Mouse (Mus musculus) embryo, embryonic 9.5 days (tissue): ENCODE measurements around the gene Drd4.

Experiments used
- DNase-seq: peaks from one replicate; pipeline ENCODE4 v3.0.0-alpha.2; 2017; ENCODE audit errors: extremely low spot score

Gene Drd4

DNA sequence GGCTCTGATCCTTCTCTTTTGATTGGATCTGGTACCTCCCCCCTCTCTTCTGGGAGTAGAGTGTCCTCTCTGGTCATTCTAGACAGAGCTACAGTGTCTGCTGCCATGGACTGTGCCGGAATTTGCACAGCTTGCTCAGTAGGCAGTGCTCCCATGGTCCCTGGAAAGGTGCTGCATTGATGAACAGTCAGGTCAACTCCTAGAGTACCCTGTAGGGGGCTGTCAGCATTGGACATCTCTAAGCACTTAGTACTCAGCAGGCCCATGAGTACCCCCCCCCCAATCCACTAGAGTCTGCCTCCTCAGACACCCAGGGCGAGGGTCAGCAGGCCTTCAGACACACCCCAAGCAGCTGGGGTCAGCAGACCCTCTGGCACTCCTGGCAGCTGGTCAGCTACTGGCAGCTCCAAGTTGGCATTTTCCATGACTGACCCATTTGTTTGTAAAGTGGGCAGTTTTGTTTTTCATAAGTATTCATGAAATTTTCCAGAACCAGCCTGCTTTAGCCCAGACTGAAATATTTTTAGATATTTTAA lies 43.3 kb downstream of the Drd4 start:
- DNase-seq, result no peak

DNA sequence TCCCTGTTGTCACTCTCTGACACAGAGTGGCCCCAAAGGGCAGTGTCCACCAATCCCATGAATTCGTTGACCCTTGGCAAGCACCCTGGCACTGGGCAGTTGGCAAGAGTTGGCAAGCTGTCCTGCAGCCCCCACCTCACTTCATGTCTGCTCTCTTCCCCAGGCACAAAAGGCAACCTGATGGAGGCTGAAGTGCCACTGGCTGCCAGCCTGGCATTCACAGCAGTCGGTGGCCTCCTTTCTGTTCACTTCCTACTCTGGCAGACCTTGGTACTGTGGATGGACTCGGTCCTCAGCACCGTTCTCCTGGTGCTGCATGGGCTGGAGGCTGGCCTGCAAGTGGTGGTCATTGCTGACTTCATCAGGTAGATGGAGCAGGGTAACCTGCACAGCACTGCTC lies 43.9 kb downstream of the Drd4 start:
- no peak for DNase-seq

DNA sequence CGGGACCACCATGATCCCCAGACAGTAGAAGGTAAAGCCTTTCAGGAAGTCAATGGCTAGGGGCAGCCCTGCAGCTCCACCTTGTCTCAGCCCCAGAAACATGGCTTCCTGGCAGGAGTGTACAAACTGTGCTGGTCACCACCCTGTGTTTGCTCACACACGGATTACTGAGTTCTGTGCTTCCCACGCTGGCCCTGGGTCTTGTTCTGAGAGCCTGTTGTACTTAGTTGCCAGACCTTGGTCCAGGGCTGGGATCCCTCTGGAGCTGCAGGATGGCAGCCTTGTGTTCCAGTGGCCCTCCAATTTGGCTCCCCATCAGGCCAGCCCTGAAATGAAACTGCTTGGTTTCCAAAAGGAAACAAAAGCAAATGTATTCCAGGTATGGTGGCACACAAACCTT lies 44.5 kb downstream of the Drd4 start:
- DNase-seq, result no peak

DNA sequence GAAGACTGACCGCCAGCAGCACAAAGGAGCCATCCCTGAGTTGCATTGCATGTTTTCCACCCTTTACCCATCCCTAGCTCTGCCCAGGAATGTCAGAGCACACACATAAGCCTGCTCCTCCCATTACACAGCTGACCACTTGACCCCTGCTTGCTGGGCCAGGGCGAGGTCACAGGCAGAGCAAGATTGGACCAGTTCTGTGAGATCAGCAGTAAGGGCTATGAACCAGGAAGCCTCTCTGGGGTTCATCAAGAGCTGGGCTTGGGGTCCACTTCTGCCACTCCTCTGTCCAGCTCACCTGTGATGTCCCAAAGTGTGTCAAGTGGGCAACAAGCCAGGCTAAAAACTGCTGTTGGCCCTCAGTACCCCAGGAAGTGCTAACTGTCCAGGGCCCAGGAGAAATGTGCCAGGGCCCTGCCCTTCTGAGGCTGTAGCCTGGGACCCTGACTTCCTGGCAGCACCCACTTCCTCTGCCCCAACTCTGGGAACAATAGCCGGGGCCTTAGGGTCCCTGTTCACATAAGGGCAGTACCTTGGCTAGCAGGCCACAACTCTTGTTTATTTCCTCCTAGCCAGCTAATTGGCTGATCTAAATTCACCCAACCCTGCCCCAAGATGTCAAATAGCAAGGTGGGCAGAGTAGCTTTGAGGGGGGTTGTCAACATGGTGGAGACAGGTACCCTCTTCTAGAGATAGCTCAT lies 46.1 kb downstream of the Drd4 start:
- peak; percentile 11 for DNase-seq

DNA sequence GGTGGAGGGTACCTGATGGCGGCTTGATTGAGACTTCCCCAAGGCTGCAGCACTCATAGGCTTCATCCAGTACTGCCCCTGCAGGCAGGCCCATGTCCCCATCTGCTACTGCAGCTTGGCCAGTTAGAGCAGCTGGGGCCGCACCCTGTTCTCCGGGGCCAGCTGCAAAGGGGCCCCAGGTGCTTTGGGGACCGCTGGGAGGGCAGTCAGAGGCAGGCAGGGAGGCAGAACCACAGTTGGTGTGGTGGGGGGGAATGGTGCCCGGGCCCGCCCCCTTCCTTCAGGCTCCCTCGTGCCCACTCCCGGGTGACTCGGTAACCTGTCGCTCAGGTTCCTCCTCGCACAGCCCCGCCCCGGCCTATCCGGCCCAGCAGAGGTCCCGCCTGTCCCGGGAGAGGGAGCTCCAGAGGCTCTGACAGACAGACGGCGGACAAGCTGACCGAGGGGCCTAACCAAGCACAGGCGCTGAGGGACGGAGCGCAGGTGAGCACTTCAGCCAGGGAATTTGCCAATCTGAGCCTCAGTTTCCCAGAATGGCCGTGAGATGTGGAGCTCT lies 46.8 kb downstream of the Drd4 start, which contains the start of gene Eps8l2:
Gene Eps8l2 (plus strand): TSS at position 305 of the 556 bp plus-strand sequence.
- DNase-seq, result peak; percentile 37

DNA sequence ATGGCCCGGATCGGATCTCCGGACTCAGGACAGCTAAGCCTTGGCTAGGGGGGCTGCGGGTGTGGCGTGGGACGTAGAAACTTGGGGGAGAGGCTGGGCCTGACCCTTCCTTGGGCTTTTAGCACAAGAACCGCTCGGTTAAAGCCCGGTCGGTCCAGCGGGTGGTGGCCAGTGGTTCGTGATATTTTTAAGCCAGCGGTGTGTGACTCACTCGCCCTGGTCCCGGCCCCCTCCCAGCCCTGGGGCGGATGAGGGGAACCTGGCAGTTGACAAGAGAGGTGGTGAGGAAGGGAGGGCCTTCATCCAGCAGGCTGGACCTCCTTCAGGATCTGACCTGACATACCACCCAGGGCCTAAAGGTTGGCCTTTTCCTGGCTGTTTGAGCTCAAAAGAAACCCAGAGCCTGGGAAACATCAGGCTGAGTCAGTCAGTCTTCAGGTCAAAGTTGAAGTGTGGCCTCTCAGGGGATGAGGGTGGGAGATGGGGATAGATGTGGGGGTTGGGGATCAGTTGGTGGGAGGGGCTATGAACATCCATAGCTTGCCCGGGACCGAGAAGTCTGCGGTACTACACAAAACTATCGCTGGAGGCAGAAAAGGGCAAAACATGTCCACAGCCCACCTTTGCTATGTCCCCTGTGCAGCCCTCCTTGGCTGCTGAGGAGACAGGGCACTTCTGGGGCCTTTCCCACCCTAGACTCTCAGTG lies 47.6 kb downstream of the Drd4 start:
- no peak for DNase-seq

DNA sequence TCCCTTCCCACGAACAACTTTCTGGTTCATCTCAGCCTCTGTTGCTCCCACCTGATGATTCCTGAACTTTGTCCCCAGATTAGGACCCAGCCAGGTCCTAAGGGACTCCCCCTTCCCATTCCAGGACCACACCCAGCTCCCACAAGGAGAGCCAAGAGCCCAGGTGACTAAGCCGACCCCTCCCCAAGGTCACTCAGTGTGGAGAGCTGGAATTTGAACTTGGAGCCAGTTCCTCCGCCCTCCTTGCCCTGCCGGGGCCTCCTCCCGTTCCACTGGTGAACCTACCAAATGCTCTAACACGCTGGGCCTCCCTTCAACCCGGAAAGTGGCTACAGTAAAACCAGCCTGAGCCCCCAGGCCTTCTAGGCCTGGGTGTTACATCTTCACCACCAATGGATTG lies 48.2 kb downstream of the Drd4 start:
- DNase-seq, result no peak

DNA sequence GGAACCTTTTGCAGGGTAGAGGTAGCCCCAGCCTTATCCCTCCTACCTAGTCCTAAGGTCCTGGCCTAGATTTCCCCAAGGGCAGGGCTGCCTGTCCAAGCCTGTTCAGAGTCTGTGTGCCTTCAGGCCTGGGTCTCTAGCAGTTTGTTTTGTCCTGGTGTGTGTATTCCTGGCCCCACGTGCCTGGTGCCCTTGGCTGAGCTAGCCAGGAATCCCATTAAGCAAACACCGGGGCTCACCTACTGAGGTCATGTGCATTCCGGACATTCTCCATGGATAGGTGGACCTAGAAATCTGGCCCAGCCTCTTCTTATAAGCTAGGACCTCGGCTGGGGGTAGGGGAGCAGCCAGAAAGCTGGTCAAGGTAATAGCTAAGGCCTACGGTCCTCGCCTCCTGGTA lies 48.7 kb downstream of the Drd4 start:
- DNase-seq, result no peak

DNA sequence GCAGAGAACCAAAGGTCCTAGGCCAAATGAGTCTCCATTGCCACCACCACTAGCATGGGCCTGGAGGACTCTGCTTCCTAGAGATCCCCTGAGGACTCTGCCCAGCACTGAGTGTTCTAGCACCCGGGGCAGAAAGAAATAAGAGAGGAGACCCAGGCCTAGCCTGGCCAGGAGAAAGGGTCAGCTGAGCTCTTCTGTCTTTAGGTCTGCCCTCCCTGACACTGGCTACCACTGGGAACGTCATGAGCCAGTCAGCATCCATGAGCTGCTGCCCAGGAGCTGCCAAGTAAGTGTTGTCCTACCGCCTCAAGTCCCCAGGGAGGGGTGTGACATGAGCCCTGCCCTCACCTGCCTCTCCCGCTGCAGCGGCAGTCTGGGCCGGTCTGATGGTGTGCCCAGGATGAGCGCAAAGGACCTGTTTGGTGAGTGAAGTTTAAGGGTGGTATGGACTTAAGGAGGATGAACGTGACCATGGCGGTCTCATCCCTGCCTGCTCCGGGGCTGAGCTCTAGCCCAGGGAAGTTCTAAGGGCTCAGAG lies 50.0 kb downstream of the Drd4 start:
- no peak for DNase-seq

DNA sequence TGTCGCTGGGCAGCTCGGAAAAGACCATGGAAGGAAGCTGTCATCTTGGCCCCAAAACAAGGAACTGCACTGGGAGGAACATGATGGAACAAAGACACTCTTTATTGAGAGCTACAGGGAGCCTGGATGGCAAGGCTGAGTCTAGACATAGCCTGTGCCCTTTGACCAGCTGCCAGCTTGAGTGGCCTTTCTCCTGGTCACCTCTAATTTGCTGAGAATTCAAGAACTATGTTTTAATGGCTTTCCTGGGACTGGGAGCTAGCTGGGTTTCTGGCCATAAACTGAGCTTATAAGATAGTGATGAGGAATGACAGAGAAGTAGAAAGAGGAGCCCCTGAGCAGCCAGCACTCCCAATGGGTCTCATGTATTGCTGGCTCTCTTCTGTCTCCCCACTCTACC lies 51.4 kb downstream of the Drd4 start:
- no peak for DNase-seq

DNA sequence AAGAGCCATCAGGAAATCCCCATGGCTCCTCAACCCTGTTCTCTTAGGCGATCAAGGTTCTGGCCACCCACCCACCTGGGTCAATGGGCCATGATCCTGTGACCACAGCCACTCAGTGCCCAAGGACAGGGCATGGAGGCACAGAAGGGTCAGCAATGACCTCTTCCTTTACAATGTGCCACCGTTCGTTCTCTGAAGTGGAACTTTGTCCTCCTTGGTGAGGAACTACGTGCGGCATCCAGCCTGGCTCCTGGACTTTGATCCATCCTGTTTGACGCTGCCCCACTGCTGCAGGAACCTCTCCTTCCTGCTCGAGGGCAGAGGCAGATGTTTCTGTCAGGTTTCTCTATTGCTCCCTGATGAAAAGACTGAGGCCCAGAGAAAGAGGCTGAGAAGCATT lies 51.9 kb downstream of the Drd4 start:
- DNase-seq, result no peak

DNA sequence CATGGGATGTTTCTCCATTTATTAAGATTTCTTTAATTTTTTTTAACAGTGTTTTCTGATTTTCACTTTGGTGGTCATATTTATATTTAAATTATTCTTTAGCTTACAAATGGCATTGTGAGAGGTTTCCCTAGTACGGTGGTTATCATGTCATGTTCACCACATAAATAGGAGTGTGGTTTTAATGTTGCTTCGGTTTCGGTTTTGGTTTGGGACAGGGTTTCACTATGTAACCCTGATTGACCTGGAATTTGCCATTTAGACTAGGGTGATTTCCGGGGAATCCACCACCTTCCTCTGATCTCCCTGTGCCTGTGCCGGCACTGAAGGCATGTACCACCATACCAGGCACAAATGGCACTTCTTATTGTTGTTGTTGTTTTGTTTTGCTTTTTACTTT lies 53.0 kb downstream of the Drd4 start:
- DNase-seq, result no peak
